Comparison of ENCODE assay signal across 10 mouse cellular contexts in the genomic region with DNA sequence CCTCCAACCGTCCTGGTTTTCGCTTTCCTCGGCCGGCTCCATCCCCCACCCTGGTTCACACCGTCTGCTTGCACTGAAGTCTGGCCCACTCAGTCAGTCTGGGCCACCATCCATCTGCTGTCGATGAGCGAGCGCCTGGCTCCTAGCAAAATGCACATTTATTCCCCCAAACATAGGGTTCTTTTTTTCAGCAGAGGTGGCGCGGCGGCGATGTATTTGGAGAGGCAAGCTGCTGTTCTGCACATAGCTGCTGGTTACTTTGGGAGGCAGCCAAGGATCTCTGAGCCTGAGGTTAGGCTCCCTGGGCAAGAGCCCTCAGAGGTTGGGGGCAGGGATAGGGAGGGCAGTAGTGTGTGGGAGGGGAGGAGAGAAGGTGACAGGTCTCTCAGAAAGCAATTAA. TPM values are rescaled to one million over a fixed set of nuclear protein-coding genes. Genes with fewer than 3 reads are reported as not detected.
DNase-seq lines count a peak whose midpoint lies in the region; ATAC-seq lines count a peak whose summit lies in the region.
"Had no signal": no experiment of that assay in that cellular context is flagged by ENCODE, and none has a peak within 500 bp of the region (broad histone marks: within the 10 kb centered on the region; RNA-seq: fewer than 3 reads in every experiment).

No protein-coding gene starts in this region.

- no peak for ATAC-seq in intestine, embryonic 15.5 days
- no peak for ATAC-seq in intestine, embryonic 16.5 days
- peak; percentile 88 for ATAC-seq in forebrain, embryonic 14.5 days
- no peak for ATAC-seq in hindbrain, embryonic 12.5 days (ENCODE audit: low FRiP score)

- no peak overlapping the region for H3K9ac ChIP-seq in intestine, embryonic 15.5 days
- H3K9ac ChIP-seq in intestine, embryonic 16.5 days (ENCODE audit: low read depth, low read length): no peak overlapping the region
- peak overlapping the region; percentile 1; the same call in 1 of the 2 replicates for H3K9ac ChIP-seq in forebrain, embryonic 14.5 days (ENCODE audit: low read length)
- peak overlapping the region; percentile 32 for H3K9ac ChIP-seq in hindbrain, embryonic 12.5 days

- peak overlapping the region; percentile 7; the same call in 1 of the 2 replicates for H3K4me2 ChIP-seq in intestine, embryonic 15.5 days (replicated peaks)
- no peak overlapping the region for H3K4me2 ChIP-seq in intestine, embryonic 16.5 days (ENCODE audit: low read depth, low read length)
- 0 out of 2 replicates have a peak overlapping the region, but pooled peaks have one; percentile 2 for H3K4me2 ChIP-seq in forebrain, embryonic 14.5 days (ENCODE audit: low read length)
- H3K4me2 ChIP-seq in hindbrain, embryonic 12.5 days (replicated peaks): no peak overlapping the region

- no peaks in the 10 kb centered on the region for H3K9me3 ChIP-seq in intestine, embryonic 15.5 days
- no peaks in the 10 kb centered on the region for H3K9me3 ChIP-seq in intestine, embryonic 16.5 days (ENCODE audit: control insufficient read depth, low read length)
- no peaks in the 10 kb centered on the region for H3K9me3 ChIP-seq in forebrain, embryonic 14.5 days (replicated peaks; ENCODE audit: control insufficient read depth, low read length)
- H3K9me3 ChIP-seq in hindbrain, embryonic 12.5 days (replicated peaks): no peaks in the 10 kb centered on the region

- DNase-seq in forebrain, embryonic 14.5 days (ENCODE audit: low spot score): peak; percentile 88
- peak; percentile 54 to 56 for DNase-seq in layer of hippocampus, postnatal 25 days (ENCODE audit: extremely low spot score in 1 of 2, low spot score in 1 of 2)
- DNase-seq in lung, postnatal 25 days (ENCODE audit: low spot score): peak; percentile 70
- DNase-seq in spleen, adult 12 weeks (ENCODE audit: low spot score): no peak
- no peak for DNase-seq in spleen, postnatal 14 days (ENCODE audit: low spot score in 2 of 2)

- H3K36me3 ChIP-seq in intestine, embryonic 15.5 days: no peaks in the 10 kb centered on the region
- H3K36me3 ChIP-seq in intestine, embryonic 16.5 days (ENCODE audit: control insufficient read depth, insufficient read depth, low read length): no peaks in the 10 kb centered on the region
- no peaks in the 10 kb centered on the region for H3K36me3 ChIP-seq in forebrain, embryonic 14.5 days (ENCODE audit: control insufficient read depth, insufficient read depth, low read length)
- no peaks in the 10 kb centered on the region for H3K36me3 ChIP-seq in hindbrain, embryonic 12.5 days

- no peak overlapping the region for H3K4me3 ChIP-seq in intestine, embryonic 15.5 days (replicated peaks)
- no peak overlapping the region for H3K4me3 ChIP-seq in intestine, embryonic 16.5 days (ENCODE audit: low read length)
- H3K4me3 ChIP-seq in forebrain, embryonic 14.5 days (ENCODE audit: low read depth, low read length): no peak overlapping the region
- no peak overlapping the region for H3K4me3 ChIP-seq in hindbrain, embryonic 12.5 days
- H3K4me3 ChIP-seq: heart, adult 2 months had no signal

- no peak overlapping the region for H3K27ac ChIP-seq in intestine, embryonic 15.5 days
- H3K27ac ChIP-seq in intestine, embryonic 16.5 days (ENCODE audit: low read length): no peak overlapping the region
- H3K27ac ChIP-seq in forebrain, embryonic 14.5 days (ENCODE audit: low read depth, low read length): peak overlapping the region; percentile 68
- peak overlapping the region; percentile 73 for H3K27ac ChIP-seq in hindbrain, embryonic 12.5 days
- H3K27ac ChIP-seq: heart, adult 2 months had no signal

- no peaks in the 10 kb centered on the region for H3K27me3 ChIP-seq in intestine, embryonic 15.5 days (replicated peaks)
- H3K27me3 ChIP-seq in intestine, embryonic 16.5 days (replicated peaks; ENCODE audit: control insufficient read depth, insufficient read depth, low read length): no peaks in the 10 kb centered on the region
- H3K27me3 ChIP-seq in forebrain, embryonic 14.5 days (replicated peaks; ENCODE audit: control insufficient read depth, insufficient read depth, low read length): no peaks in the 10 kb centered on the region
- H3K27me3 ChIP-seq in hindbrain, embryonic 12.5 days: no peaks in the 10 kb centered on the region; the same call in 1 of the 2 replicates

- peaks cover 11% of the 10 kb centered on the region for H3K4me1 ChIP-seq in intestine, embryonic 15.5 days (replicated peaks)
- peaks cover 8% of the 10 kb centered on the region; the same call in 1 of the 2 replicates for H3K4me1 ChIP-seq in intestine, embryonic 16.5 days (ENCODE audit: control insufficient read depth, insufficient read depth, low read length)
- H3K4me1 ChIP-seq in forebrain, embryonic 14.5 days (ENCODE audit: control insufficient read depth, insufficient read depth, low read length): peaks cover 18% of the 10 kb centered on the region
- peaks cover 26% of the 10 kb centered on the region for H3K4me1 ChIP-seq in hindbrain, embryonic 12.5 days

- 48% methylated on average over 12 of the region's 12 CpGs for WGBS in intestine, embryonic 15.5 days
- WGBS in intestine, embryonic 16.5 days: 51% methylated on average over 12 of the region's 12 CpGs
- 30% methylated on average over 12 of the region's 12 CpGs for WGBS in forebrain, embryonic 14.5 days
- WGBS in hindbrain, embryonic 12.5 days: 44% methylated on average over 12 of the region's 12 CpGs

RNA-seq across cellular contexts. Expression of a gene that starts 24.0 kb away (rescaled TPM):
- polyA plus RNA-seq in intestine, embryonic 15.5 days (2015; fragmentation: Nextera tagmentation; extraction: Ambion mirVana): 0.21 and 0.51 TPM in 2 replicates
- polyA plus RNA-seq in intestine, embryonic 16.5 days (2015; fragmentation: Nextera tagmentation; extraction: Ambion mirVana): 0.20 and 0.43 TPM in 2 replicates
- not detected in 2 replicates for polyA plus RNA-seq in forebrain, embryonic 14.5 days (2014; fragmentation: Nextera tagmentation; extraction: Ambion mirVana)
- not detected in 2 replicates for polyA plus RNA-seq in hindbrain, embryonic 12.5 days (2016; fragmentation: Nextera tagmentation; extraction: Ambion mirVana)
- total RNA-seq in layer of hippocampus, postnatal 25 days (2021): not detected
- total RNA-seq: heart, adult 2 months had no signal
- polyA plus RNA-seq: heart, adult 2 months; testis, adult 2 months had no signal

RNA-seq across cellular contexts. Expression of a gene that starts 27.0 kb away (rescaled TPM):
- polyA plus RNA-seq in intestine, embryonic 15.5 days (2015; fragmentation: Nextera tagmentation; extraction: Ambion mirVana): 1.4 and 1.5 TPM in 2 replicates
- 0.71 and 0.87 TPM in 2 replicates for polyA plus RNA-seq in intestine, embryonic 16.5 days (2015; fragmentation: Nextera tagmentation; extraction: Ambion mirVana)
- polyA plus RNA-seq in forebrain, embryonic 14.5 days (2014; fragmentation: Nextera tagmentation; extraction: Ambion mirVana): 22.1 and 24.7 TPM in 2 replicates
- polyA plus RNA-seq in hindbrain, embryonic 12.5 days (2016; fragmentation: Nextera tagmentation; extraction: Ambion mirVana): 32.2 and 37.3 TPM in 2 replicates
- total RNA-seq in layer of hippocampus, postnatal 25 days (2021): 10 to 100 TPM; 27.8 to 30.9 TPM
- total RNA-seq: heart, adult 2 months had no signal

RNA-seq across cellular contexts. Expression of a gene that starts 28.2 kb away (rescaled TPM):
- polyA plus RNA-seq in intestine, embryonic 15.5 days (2015; fragmentation: Nextera tagmentation; extraction: Ambion mirVana): 15.5 and 16.0 TPM in 2 replicates
- polyA plus RNA-seq in intestine, embryonic 16.5 days (2015; fragmentation: Nextera tagmentation; extraction: Ambion mirVana): 10.5 and 10.9 TPM in 2 replicates
- polyA plus RNA-seq in forebrain, embryonic 14.5 days (2014; fragmentation: Nextera tagmentation; extraction: Ambion mirVana): 4.4 and 5.4 TPM in 2 replicates
- polyA plus RNA-seq in hindbrain, embryonic 12.5 days (2016; fragmentation: Nextera tagmentation; extraction: Ambion mirVana): 29.7 and 30.0 TPM in 2 replicates
- total RNA-seq in layer of hippocampus, postnatal 25 days (2021): 1 to 10 TPM; 2.8 to 4.5 TPM

RNA-seq across cellular contexts. Expression of a gene that starts 57.5 kb away (rescaled TPM):
- 0.33 and 0.45 TPM in 2 replicates for polyA plus RNA-seq in intestine, embryonic 15.5 days (2015; fragmentation: Nextera tagmentation; extraction: Ambion mirVana)
- polyA plus RNA-seq in intestine, embryonic 16.5 days (2015; fragmentation: Nextera tagmentation; extraction: Ambion mirVana): 0.15 and 0.51 TPM in 2 replicates
- 0.23 and 0.34 TPM in 2 replicates for polyA plus RNA-seq in forebrain, embryonic 14.5 days (2014; fragmentation: Nextera tagmentation; extraction: Ambion mirVana)
- 2.2 and 3.0 TPM in 2 replicates for polyA plus RNA-seq in hindbrain, embryonic 12.5 days (2016; fragmentation: Nextera tagmentation; extraction: Ambion mirVana)
- total RNA-seq in layer of hippocampus, postnatal 25 days (2021): 10 to 100 TPM in 1 of 2 experiments, 1 to 10 TPM in 1; 6.6 to 11.5 TPM

Comparison
In these comparisons a context has a peak if more than half of its experiments do, and no peak if none do; other contexts are left out.
1. H3K4me2 ChIP-seq: peak in intestine, embryonic 15.5 days (single experiment) and forebrain, embryonic 14.5 days (single experiment); none in intestine, embryonic 16.5 days (single experiment) and hindbrain, embryonic 12.5 days (single experiment).
2. H3K27ac ChIP-seq: peak in forebrain, embryonic 14.5 days (single experiment) and hindbrain, embryonic 12.5 days (single experiment); none in intestine, embryonic 15.5 days (single experiment) and intestine, embryonic 16.5 days (single experiment).
3. H3K9ac ChIP-seq: peak in forebrain, embryonic 14.5 days (single experiment) and hindbrain, embryonic 12.5 days (single experiment); none in intestine, embryonic 15.5 days (single experiment) and intestine, embryonic 16.5 days (single experiment).
4. DNase-seq: peak in forebrain, embryonic 14.5 days (single experiment), layer of hippocampus, postnatal 25 days (2 of 2) and lung, postnatal 25 days (single experiment); none in spleen, adult 12 weeks (single experiment) and spleen, postnatal 14 days (0 of 2).